Mouse (Mus musculus) forebrain, embryonic 13.5 days (tissue): ENCODE data around the gene Sirt6. TPM values are rescaled to one million over a fixed set of nuclear protein-coding genes. Genes with fewer than 3 reads are reported as not detected.
A peak's percentile ranks its signal among the peaks of the same experiment; 100 is the strongest.

Experiments used
- ATAC-seq: fragments of 200-750 bp; cut with Nextera tagmentation; 2 replicates; pipeline ENCODE4 v1.8.0; 2017
- H3K27ac ChIP-seq: fragments of 300-500 bp; sonication (generic); 2 replicates; pipeline ENCODE4 v1.5.1; 2015; ENCODE audit warnings: inconsistent platforms, mild to moderate bottlenecking, moderate library complexity
- H3K27me3 ChIP-seq: fragments of 300-500 bp; sonication (generic); 2 replicates; pipeline ENCODE4 v1.6.1; 2015; ENCODE audit warnings: mild to moderate bottlenecking, inconsistent platforms
- H3K36me3 ChIP-seq: fragments of 300-500 bp; sonication (generic); 2 replicates; pipeline ENCODE4 v1.6.1; 2015; ENCODE audit warnings: mild to moderate bottlenecking, inconsistent platforms; ENCODE audit not compliant: poor library complexity, severe bottlenecking
- H3K4me1 ChIP-seq: fragments of 300-500 bp; sonication (generic); 2 replicates; pipeline ENCODE4 v1.6.1; 2015; ENCODE audit warnings: inconsistent platforms
- H3K4me2 ChIP-seq: fragments of 300-500 bp; sonication (generic); 2 replicates; pipeline ENCODE4 v1.6.1; 2015; ENCODE audit warnings: inconsistent platforms, mild to moderate bottlenecking, moderate library complexity
- H3K4me3 ChIP-seq: fragments of 300-500 bp; sonication (generic); 2 replicates; pipeline ENCODE4 v1.5.1; 2015; ENCODE audit warnings: mild to moderate bottlenecking, inconsistent platforms
- H3K9ac ChIP-seq: fragments of 300-500 bp; sonication (generic); 2 replicates; pipeline ENCODE4 v1.6.1; 2015; ENCODE audit warnings: mild to moderate bottlenecking, inconsistent platforms
- H3K9me3 ChIP-seq: fragments of 300-500 bp; sonication (generic); replicated peaks from 2 replicates; pipeline ENCODE4 v1.6.1; 2016; ENCODE audit warnings: inconsistent platforms
- WGBS: fragments of 180-500 bp; shearing (Covaris S2); methylation state at CpG from one replicate; pipeline ENCODE4 v1.1.7; 2015; 5-methylcytosine and 5-hydroxymethylcytosine counted together
- polyA plus RNA-seq: library from polyadenylated mRNA; unstranded; fragments of >200 nt; fragmentation: Nextera tagmentation; extraction: Ambion mirVana; gene quantifications from 2 replicates; pipeline ENCODE4 v1.2.1, GENCODE M21; 2015

Sirt6 gene
- polyA plus RNA-seq, 1 experiment from 2014 or later: 56.6 TPM

- no peak overlapping the region for H3K9ac ChIP-seq
- no peaks in the 10 kb centered on the region for H3K9me3 ChIP-seq
- H3K4me2 ChIP-seq: no peak overlapping the region
- H3K27ac ChIP-seq: no peak overlapping the region
- no peak overlapping the region for H3K4me3 ChIP-seq
- H3K4me1 ChIP-seq: no peaks in the 10 kb centered on the region
- no peak for ATAC-seq
- WGBS: 92% methylated on average over 5 of the region's 5 CpGs
- H3K27me3 ChIP-seq: no peaks in the 10 kb centered on the region
- H3K36me3 ChIP-seq: peaks cover 48% of the 10 kb centered on the region
Observed at GRCm38 (mm10) chr10:81619976-81620375, 7.6 kb downstream of the Sirt6 start.

- no peak overlapping the region for H3K4me3 ChIP-seq
- H3K9me3 ChIP-seq: no peaks in the 10 kb centered on the region
- no peak overlapping the region for H3K4me2 ChIP-seq
- H3K4me1 ChIP-seq: no peaks in the 10 kb centered on the region
- H3K9ac ChIP-seq: no peak overlapping the region
- no peak for ATAC-seq
- 66% methylated on average over 6 of the region's 6 CpGs for WGBS
- H3K27ac ChIP-seq: no peak overlapping the region
- peaks cover 6% of the 10 kb centered on the region for H3K36me3 ChIP-seq
- H3K27me3 ChIP-seq: 0 out of 2 replicates have a peak, but pooled peaks cover 3% of the 10 kb centered on the region
Observed at GRCm38 (mm10) chr10:81615486-81615885, 12.1 kb downstream of the Sirt6 start.

GRCm38 (mm10) chr10:81612779-81613178 lies 14.8 kb downstream of the Sirt6 start:
- H3K9ac ChIP-seq: no peak overlapping the region
- ATAC-seq: no peak
- H3K4me1 ChIP-seq: no peaks in the 10 kb centered on the region
- no peak overlapping the region for H3K4me3 ChIP-seq
- H3K27ac ChIP-seq: no peak overlapping the region
- H3K4me2 ChIP-seq: no peak overlapping the region
- WGBS: 65% methylated on average over 3 of the region's 3 CpGs
- H3K9me3 ChIP-seq: no peaks in the 10 kb centered on the region
- H3K27me3 ChIP-seq: 0 out of 2 replicates have a peak, but pooled peaks cover 3% of the 10 kb centered on the region
- peaks cover 8% of the 10 kb centered on the region for H3K36me3 ChIP-seq

- no peaks in the 10 kb centered on the region for H3K9me3 ChIP-seq
- no peak for ATAC-seq
- H3K4me1 ChIP-seq: peaks cover 20% of the 10 kb centered on the region
- peaks cover 8% of the 10 kb centered on the region for H3K36me3 ChIP-seq
- H3K4me3 ChIP-seq: no peak overlapping the region
- H3K4me2 ChIP-seq: no peak overlapping the region
- H3K27ac ChIP-seq: no peak overlapping the region
- H3K9ac ChIP-seq: no peak overlapping the region
- WGBS: 89% methylated on average over 1 of the region's 1 CpGs
- H3K27me3 ChIP-seq: 0 out of 2 replicates have a peak, but pooled peaks cover 3% of the 10 kb centered on the region
Observed at GRCm38 (mm10) chr10:81608308-81608707, 19.3 kb downstream of the Sirt6 start.

GRCm38 (mm10) chr10:81605974-81606751 lies 21.4 kb downstream of the Sirt6 start, which contains the start of gene BC025920:
TSS of gene BC025920 (plus strand) at chr10:81606270.
- Histone ChIP-seq H3K27me3 (peaks cover 9% of the 10 kb centered on the region; the same call in 1 of the 2 replicates), H3K9me3 (no peaks in the 10 kb centered on the region)
- WGBS: 1% methylated on average over 39 of the region's 39 CpGs

GRCm38 (mm10) chr10:81605666-81605973 lies 22.0 kb downstream of the Sirt6 start:
- peak; percentile 5; the same call in 1 of the 2 replicates for ATAC-seq
- Histone ChIP-seq H3K4me1 (peaks cover 36% of the 10 kb centered on the region), H3K9me3 (no peaks in the 10 kb centered on the region), H3K36me3 (peaks cover 8% of the 10 kb centered on the region), H3K27me3 (peaks cover 10% of the 10 kb centered on the region; the same call in 1 of the 2 replicates), H3K4me2 (peak overlapping the region; percentile 88), H3K4me3 (peak overlapping the region; percentile 43), H3K27ac (peak overlapping the region; percentile 94), H3K9ac (peak overlapping the region; percentile 65)
- WGBS: 6% methylated on average over 14 of the region's 14 CpGs

More at GRCm38 (mm10) chr10:81605974-81606751, 21.4 kb downstream of the Sirt6 start, which contains the start of gene BC025920:
- H3K4me1 ChIP-seq: peaks cover 31% of the 10 kb centered on the region
- peak within 1 kb of the TSS; percentile 88 for H3K4me2 ChIP-seq
- H3K9ac ChIP-seq: peak within 1 kb of the TSS; percentile 70
- H3K36me3 ChIP-seq: peaks cover 8% of the 10 kb centered on the region
- H3K27ac ChIP-seq: peak within 1 kb of the TSS; percentile 94
- ATAC-seq: peak; percentile 89
- H3K4me3 ChIP-seq: peak within 1 kb of the TSS; percentile 49

- H3K4me3 ChIP-seq: peak overlapping the region; percentile 43
- H3K4me2 ChIP-seq: peak overlapping the region; percentile 88
- peaks cover 39% of the 10 kb centered on the region for H3K4me1 ChIP-seq
- peaks cover 8% of the 10 kb centered on the region for H3K36me3 ChIP-seq
- peaks cover 11% of the 10 kb centered on the region for H3K27me3 ChIP-seq
- peak overlapping the region; percentile 65; the same call in 1 of the 2 replicates for H3K9ac ChIP-seq
- H3K27ac ChIP-seq: peak overlapping the region; percentile 94
- WGBS: 19% methylated on average over 29 of the region's 29 CpGs
- ATAC-seq: peak; percentile 24
- no peaks in the 10 kb centered on the region for H3K9me3 ChIP-seq
Observed at GRCm38 (mm10) chr10:81604968-81605665, 22.5 kb downstream of the Sirt6 start.

GRCm38 (mm10) chr10:81604019-81604967 lies 23.3 kb downstream of the Sirt6 start:
- no peak overlapping the region for H3K9ac ChIP-seq
- no peak for ATAC-seq
- peaks cover 19% of the 10 kb centered on the region for H3K27me3 ChIP-seq
- H3K27ac ChIP-seq: 0 out of 2 replicates have a peak overlapping the region, but pooled peaks have one; percentile 94
- no peaks in the 10 kb centered on the region for H3K9me3 ChIP-seq
- peak overlapping the region; percentile 88; the same call in 1 of the 2 replicates for H3K4me2 ChIP-seq
- H3K4me1 ChIP-seq: peaks cover 39% of the 10 kb centered on the region
- WGBS: 81% methylated on average over 12 of the region's 12 CpGs
- H3K36me3 ChIP-seq: peaks cover 8% of the 10 kb centered on the region
- no peak overlapping the region for H3K4me3 ChIP-seq

- peaks cover 35% of the 10 kb centered on the region for H3K27me3 ChIP-seq
- no peaks in the 10 kb centered on the region for H3K36me3 ChIP-seq
- H3K9ac ChIP-seq: no peak overlapping the region
- H3K27ac ChIP-seq: no peak overlapping the region
- H3K9me3 ChIP-seq: no peaks in the 10 kb centered on the region
- WGBS: 19% methylated on average over 4 of the region's 4 CpGs
- no peak for ATAC-seq
- no peak overlapping the region for H3K4me3 ChIP-seq
- peaks cover 41% of the 10 kb centered on the region for H3K4me1 ChIP-seq
- no peak overlapping the region for H3K4me2 ChIP-seq
Observed at GRCm38 (mm10) chr10:81602741-81603151, 24.9 kb downstream of the Sirt6 start.

GRCm38 (mm10) chr10:81601396-81601905 lies 26.1 kb downstream of the Sirt6 start:
- Histone ChIP-seq H3K4me2 (peak overlapping the region; percentile 51), H3K4me3 (0 out of 2 replicates have a peak overlapping the region, but pooled peaks have one; percentile 7), H3K9me3 (no peaks in the 10 kb centered on the region), H3K9ac (no peak overlapping the region), H3K27ac (no peak overlapping the region), H3K4me1 (peaks cover 48% of the 10 kb centered on the region), H3K36me3 (no peaks in the 10 kb centered on the region), H3K27me3 (peaks cover 46% of the 10 kb centered on the region)
- no peak for ATAC-seq
- 14% methylated on average over 7 of the region's 7 CpGs for WGBS

GRCm38 (mm10) chr10:81600738-81601203 lies 26.8 kb downstream of the Sirt6 start, which contains the start of gene Tle6:
TSS of gene Tle6 (minus strand) at chr10:81601073.
- under 1% methylated on average over 26 of the region's 28 CpGs for WGBS
- Histone ChIP-seq H3K4me3 (peak within 1 kb of the TSS; percentile 12), H3K9me3 (no peaks in the 10 kb centered on the region), H3K4me1 (peaks cover 53% of the 10 kb centered on the region), H3K9ac (no peak within 1 kb of the TSS), H3K27ac (no peak within 1 kb of the TSS), H3K36me3 (no peaks in the 10 kb centered on the region), H3K4me2 (peak within 1 kb of the TSS; percentile 51), H3K27me3 (peaks cover 53% of the 10 kb centered on the region)
- peak; percentile 85 for ATAC-seq
